Mouse (Mus musculus) heart, embryonic 14.5 days (tissue): ENCODE data around the gene Kcnt1. TPM values are rescaled to one million over a fixed set of nuclear protein-coding genes. Genes with fewer than 3 reads are reported as not detected.
A peak's percentile ranks its signal among the peaks of the same experiment; 100 is the strongest.
"Not testable (repeated sequence)": the region's sequence is repeated elsewhere in the genome, so short reads cannot be mapped to it uniquely, and the experiment has no call there.

Experiments
- ATAC-seq: fragments of 200-750 bp; cut with Nextera tagmentation; 2 replicates; pipeline ENCODE4 v1.8.0; 2017; ENCODE audit warnings: low read depth, moderate TSS enrichment; ENCODE audit not compliant: insufficient number of reproducible peaks, insufficient read depth, low FRiP score
- H3K27ac ChIP-seq, 2 experiments: fragments of 200-500 bp in 1 of 2; fragments of 300-500 bp in 1 of 2; sonication (generic) in 1 of 2; replicated peaks in 1 of 2; 2 replicates each; pipeline ENCODE4 v1.5.1; 2012 to 2014; ENCODE audit warnings: low read depth in 2 of 2, low read length in 2 of 2, control low read depth in 1 of 2, mild to moderate bottlenecking in 1 of 2, mixed read lengths in 1 of 2; ENCODE audit not compliant: control insufficient read depth in 1 of 2, insufficient read depth in 1 of 2
- H3K27me3 ChIP-seq: fragments of 300-500 bp; sonication (generic); 2 replicates; pipeline ENCODE4 v1.6.1; 2014; ENCODE audit warnings: mild to moderate bottlenecking, low read length, control low read depth; ENCODE audit not compliant: control insufficient read depth, insufficient read depth
- H3K36me3 ChIP-seq: fragments of 300-500 bp; sonication (generic); 2 replicates; pipeline ENCODE4 v1.6.1; 2014; ENCODE audit warnings: mild to moderate bottlenecking, control low read depth, low read length, mixed read lengths; ENCODE audit not compliant: control insufficient read depth, insufficient read depth
- H3K4me1 ChIP-seq, 2 experiments: fragments of 200-500 bp in 1 of 2; fragments of 300-500 bp in 1 of 2; sonication (generic) in 1 of 2; 2 replicates each; pipeline ENCODE4 v1.6.1; 2012 to 2014; ENCODE audit warnings: low read length in 2 of 2, control low read depth in 1 of 2, mixed read lengths in 1 of 2; ENCODE audit not compliant: control insufficient read depth in 2 of 2, insufficient read depth in 2 of 2
- H3K4me2 ChIP-seq: fragments of 300-500 bp; sonication (generic); 2 replicates; pipeline ENCODE4 v1.6.1; 2014; ENCODE audit warnings: mild to moderate bottlenecking, low read length
- H3K4me3 ChIP-seq, 2 experiments: fragments of 200-500 bp in 1 of 2; fragments of 300-500 bp in 1 of 2; sonication (generic) in 1 of 2; 2 replicates each; pipeline ENCODE4 v1.5.1; 2012 to 2014; ENCODE audit warnings: low read length in 2 of 2, mild to moderate bottlenecking in 2 of 2, control low read depth in 1 of 2, low read depth in 1 of 2, moderate library complexity in 1 of 2; ENCODE audit not compliant: control insufficient read depth in 1 of 2, insufficient read depth in 1 of 2
- H3K9ac ChIP-seq: fragments of 300-500 bp; sonication (generic); 2 replicates; pipeline ENCODE4 v1.6.1; 2014; ENCODE audit warnings: mild to moderate bottlenecking, low read length
- H3K9me3 ChIP-seq: fragments of 300-500 bp; sonication (generic); 2 replicates; pipeline ENCODE4 v1.6.1; 2016; ENCODE audit warnings: low read length, control low read depth; ENCODE audit not compliant: control insufficient read depth
- WGBS: fragments of 180-500 bp; shearing (Covaris S2); extraction: QIAGEN DNeasy Blood & Tissue Kit; methylation state at CpG from one replicate; pipeline ENCODE4 v1.1.7; 2014; 5-methylcytosine and 5-hydroxymethylcytosine counted together
- polyA plus RNA-seq: library from polyadenylated mRNA; unstranded; fragments of >200 nt; fragmentation: Nextera tagmentation; extraction: Ambion mirVana; gene quantifications from 2 replicates; pipeline ENCODE4 v1.2.1, GENCODE M21; 2014

Gene Kcnt1
- 0.23 TPM in 1 of 2 replicates, not detected in the other for polyA plus RNA-seq

DNA sequence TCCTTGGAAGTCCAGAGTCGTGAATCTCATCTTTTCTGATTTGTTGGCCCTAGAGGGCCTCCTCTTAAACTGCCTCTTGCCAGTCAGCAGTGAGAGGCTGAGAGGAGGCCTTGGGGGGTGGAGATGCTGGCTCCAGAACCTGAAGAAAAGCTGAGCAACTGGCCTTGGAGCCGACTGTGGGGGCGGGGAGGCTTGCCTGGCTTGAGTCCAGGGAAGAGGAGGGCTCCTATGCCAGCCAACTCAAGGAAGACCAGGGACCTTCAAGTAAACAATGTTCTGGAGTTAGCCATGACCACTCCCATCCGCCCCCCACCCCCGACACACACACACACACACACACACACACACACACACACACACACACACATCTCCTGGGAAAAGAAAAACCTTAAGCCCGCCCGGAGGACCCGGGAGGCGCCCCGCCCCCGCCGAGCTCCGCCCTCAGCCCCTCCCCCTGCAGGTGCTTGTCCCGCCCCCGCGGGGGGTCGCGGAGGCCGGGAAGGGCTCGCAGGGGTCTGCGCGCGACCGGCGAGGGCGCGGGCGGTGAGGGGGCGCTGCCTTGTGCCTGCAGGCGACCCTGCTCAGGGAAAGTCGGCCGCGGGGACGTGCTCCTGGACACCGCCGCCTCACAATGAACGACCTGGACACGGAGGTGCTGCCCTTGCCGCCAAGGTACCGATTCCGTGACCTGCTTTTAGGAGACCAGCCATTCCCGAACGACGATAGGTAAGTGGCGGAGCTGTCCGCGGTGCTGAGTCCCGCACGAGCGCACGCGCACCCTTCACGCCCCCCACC is at the start of gene Kcnt1:
Gene Kcnt1, plus strand, starts transcription at position 398 of the 795 bp plus-strand sequence.
- Histone ChIP-seq H3K9me3 (no peaks in the 10 kb centered on the region), H3K9ac (no peak within 1 kb of the TSS), H3K36me3 (no peaks in the 10 kb centered on the region), H3K27me3 (peaks cover 50% of the 10 kb centered on the region), H3K27ac (no peak within 1 kb of the TSS), H3K4me2 (peak within 1 kb of the TSS; percentile 89), H3K4me1 (peaks cover 3 to 9% of the 10 kb centered on the region in 2 experiments; a peak in 3 of 4 replicates), H3K4me3 (peak within 1 kb of the TSS; percentile 31 to 44)
- no peak for ATAC-seq
- WGBS, result 1% methylated on average over 46 of the region's 53 CpGs

DNA sequence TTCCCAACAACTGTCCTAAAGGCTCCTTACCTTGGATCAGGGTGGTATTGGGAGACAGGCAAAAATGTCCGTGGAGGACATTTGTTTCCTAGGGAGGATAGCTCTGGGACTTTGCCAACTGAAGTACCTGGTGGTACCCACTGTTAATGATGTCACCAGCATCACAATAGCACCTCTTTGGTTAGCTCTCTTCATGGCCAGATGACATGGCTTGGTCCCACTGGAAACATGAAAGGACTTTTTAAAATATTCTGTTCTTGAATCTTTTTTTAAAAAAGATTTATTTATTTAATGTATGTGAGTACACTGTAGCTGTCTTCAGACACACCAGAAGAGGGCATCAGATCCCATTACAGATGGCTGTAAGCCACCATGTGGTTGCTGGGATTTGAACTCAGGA is 47.8 kb upstream of the Kcnt1 start, which contains the start of gene Glt6d1:
Gene Glt6d1, minus strand, starts transcription at position 101 of the 400 bp plus-strand sequence.
- H3K36me3 ChIP-seq, result not testable (repeated sequence)

DNA sequence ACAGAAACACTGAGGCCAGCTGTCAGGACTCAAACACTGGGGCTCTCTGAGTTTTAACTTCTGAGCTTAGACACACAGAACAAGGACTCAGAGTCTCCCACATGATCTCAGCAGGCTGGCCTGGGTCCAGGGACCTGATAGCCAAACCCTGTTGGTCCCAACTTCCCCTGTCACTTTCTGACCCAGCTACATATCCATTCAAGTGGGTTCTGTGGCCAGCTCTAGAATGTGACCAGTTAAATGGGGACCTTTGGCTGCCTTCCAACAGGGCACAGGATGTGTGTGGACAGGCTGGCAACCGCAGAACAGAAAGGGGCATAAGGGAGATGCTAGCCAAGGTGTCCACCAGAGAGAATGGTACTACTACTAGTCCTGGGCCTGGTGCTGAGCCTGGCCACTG is 40.7 kb upstream of the Kcnt1 start, which contains the start of gene Lcn9:
Gene Lcn9, plus strand, starts transcription at position 348 of the 400 bp plus-strand sequence.
- Histone ChIP-seq H3K27ac (no peak within 1 kb of the TSS), H3K4me2 (no peak within 1 kb of the TSS), H3K4me3 (no peak within 1 kb of the TSS), H3K9me3 (no peaks in the 10 kb centered on the region), H3K4me1 (no peaks in the 10 kb centered on the region; a peak in 1 of 4 replicates), H3K9ac (no peak within 1 kb of the TSS), H3K36me3 (no peaks in the 10 kb centered on the region), H3K27me3 (no peaks in the 10 kb centered on the region)
- ATAC-seq, result no peak
- 63% methylated on average over 1 of the region's 1 CpGs for WGBS

More for the DNA sequence above, 47.8 kb upstream of the Kcnt1 start, which contains the start of gene Glt6d1:
- H3K4me2 ChIP-seq, H3K4me3 ChIP-seq, H3K9ac ChIP-seq, H3K27me3 ChIP-seq, H3K9me3 ChIP-seq, ATAC-seq, H3K27ac ChIP-seq, H3K4me1 ChIP-seq: not testable (repeated sequence)
- WGBS, result 67% methylated on average over 1 of the region's 1 CpGs

DNA sequence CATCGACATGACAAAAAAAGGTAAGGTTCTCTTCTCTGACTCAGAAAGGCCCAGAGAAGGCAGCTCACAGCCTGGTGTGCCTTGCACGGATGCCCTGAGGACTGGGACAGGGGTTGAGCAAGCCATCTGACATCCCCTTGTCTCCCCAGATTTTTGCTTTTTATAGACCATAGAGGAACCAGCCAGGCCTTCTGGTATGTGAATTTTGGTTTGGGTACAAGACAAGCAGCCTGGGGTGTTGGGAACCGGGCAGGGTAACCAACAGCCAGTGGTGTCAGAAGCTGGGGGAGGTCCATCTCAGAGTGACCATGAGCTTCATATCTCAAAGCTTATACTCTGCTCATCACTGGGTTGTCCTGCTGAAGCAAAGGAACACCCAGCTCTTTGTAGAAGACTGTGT is 38.8 kb upstream of the Kcnt1 start:
- no peaks in the 10 kb centered on the region; a peak in 1 of 4 replicates for H3K4me1 ChIP-seq
- H3K9me3 ChIP-seq, result no peaks in the 10 kb centered on the region
- H3K27ac ChIP-seq, result no peak overlapping the region
- no peak for ATAC-seq
- WGBS, result 79% methylated on average over 3 of the region's 3 CpGs
- no peaks in the 10 kb centered on the region for H3K27me3 ChIP-seq
- no peaks in the 10 kb centered on the region for H3K36me3 ChIP-seq
- no peak overlapping the region for H3K4me3 ChIP-seq
- no peak overlapping the region for H3K4me2 ChIP-seq
- no peak overlapping the region for H3K9ac ChIP-seq

DNA sequence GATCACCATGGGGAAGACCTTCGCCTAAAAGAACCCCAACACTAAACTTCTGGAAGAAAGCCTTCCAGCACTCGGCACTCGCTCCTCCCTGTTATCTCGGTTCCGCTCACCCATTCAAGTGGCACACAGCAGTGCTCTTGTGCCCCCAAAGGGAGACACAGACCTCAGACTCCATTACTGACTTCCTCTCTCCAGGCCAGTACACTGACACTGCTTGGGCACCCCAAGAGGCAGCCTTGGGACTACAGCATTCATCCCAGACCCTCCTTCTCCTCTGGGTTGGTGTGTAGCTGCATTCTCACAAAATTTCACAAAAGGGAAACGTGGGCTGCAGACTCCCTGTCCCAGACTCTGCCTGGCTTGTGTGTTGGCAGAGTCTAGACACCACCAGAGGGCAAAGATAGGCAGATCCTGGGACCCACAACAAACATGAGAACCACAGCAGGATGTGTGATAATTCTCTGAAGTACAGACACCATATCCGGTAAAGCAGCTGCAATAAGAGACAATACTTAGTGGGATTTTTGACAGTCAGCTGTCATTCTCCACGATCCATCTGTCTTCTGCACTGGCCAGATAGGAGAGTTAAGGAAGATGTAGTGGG is 35.1 kb upstream of the Kcnt1 start:
- Histone ChIP-seq H3K4me1 (no peaks in the 10 kb centered on the region), H3K4me3 (no peak overlapping the region), H3K36me3 (no peaks in the 10 kb centered on the region), H3K9me3 (no peaks in the 10 kb centered on the region), H3K9ac (no peak overlapping the region), H3K27ac (no peak overlapping the region), H3K4me2 (no peak overlapping the region), H3K27me3 (no peaks in the 10 kb centered on the region)
- 62% methylated on average over 8 of the region's 8 CpGs for WGBS
- no peak for ATAC-seq

DNA sequence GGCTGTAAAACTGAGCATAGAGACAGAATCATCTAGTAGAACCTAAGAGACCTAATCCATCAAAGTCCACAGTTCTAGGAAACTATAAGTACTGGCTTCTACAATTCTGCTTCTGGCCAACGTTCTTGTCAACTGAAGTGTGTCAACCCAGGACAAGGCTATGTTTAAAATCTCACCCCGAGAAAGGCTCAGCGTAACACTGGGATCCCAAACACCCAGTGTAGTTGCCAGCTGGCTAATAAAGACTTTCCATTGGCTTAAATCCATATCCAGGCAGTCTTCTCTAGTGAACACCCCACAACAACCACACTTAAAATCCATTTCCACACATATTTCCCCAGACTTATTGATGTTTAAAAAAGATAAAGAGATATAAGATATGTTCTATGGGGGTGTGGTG is 32.7 kb upstream of the Kcnt1 start:
- no peak for ATAC-seq
- no peaks in the 10 kb centered on the region for H3K9me3 ChIP-seq
- H3K27me3 ChIP-seq, result no peaks in the 10 kb centered on the region
- no peak overlapping the region for H3K27ac ChIP-seq
- H3K4me2 ChIP-seq, result no peak overlapping the region
- WGBS, result 77% methylated on average over 3 of the region's 3 CpGs
- H3K4me1 ChIP-seq, result no peaks in the 10 kb centered on the region
- no peak overlapping the region for H3K4me3 ChIP-seq
- no peaks in the 10 kb centered on the region for H3K36me3 ChIP-seq
- H3K9ac ChIP-seq, result no peak overlapping the region

DNA sequence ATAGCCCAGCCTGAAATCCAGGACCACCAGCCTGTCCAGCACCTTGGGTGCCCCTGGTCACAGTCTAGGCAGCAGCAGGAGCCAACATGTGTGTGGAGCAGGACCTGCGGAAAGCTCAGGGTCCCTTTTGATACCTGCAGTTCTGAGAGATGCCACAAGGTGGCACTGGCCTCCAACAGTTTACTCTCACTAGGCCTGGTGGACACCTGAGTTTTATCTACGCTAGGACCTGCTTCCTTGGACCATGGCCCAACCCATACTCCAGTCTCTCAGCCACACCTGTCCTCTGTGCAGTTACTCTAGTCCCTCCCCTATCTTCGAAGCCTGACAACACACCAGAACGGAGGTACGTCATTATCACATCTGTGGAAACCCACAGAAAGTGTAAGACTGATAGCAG is 27.2 kb upstream of the Kcnt1 start:
- ATAC-seq, result no peak
- no peaks in the 10 kb centered on the region for H3K36me3 ChIP-seq
- no peak overlapping the region for H3K9ac ChIP-seq
- 43% methylated on average over 5 of the region's 5 CpGs for WGBS
- no peaks in the 10 kb centered on the region for H3K9me3 ChIP-seq
- H3K27ac ChIP-seq, result no peak overlapping the region
- H3K4me1 ChIP-seq, result no peaks in the 10 kb centered on the region
- no peaks in the 10 kb centered on the region for H3K27me3 ChIP-seq
- H3K4me2 ChIP-seq, result no peak overlapping the region
- H3K4me3 ChIP-seq, result no peak overlapping the region
